Comparison of ENCODE assay signal across 8 mouse cellular contexts in genomic region chr6:5858371-5858770, GRCm38 (mm10).
DNase-seq lines count a peak whose midpoint lies in the region; ATAC-seq and TF ChIP-seq lines count a peak whose summit lies in the region.

No protein-coding gene starts in this region.

- H3K27me3 ChIP-seq in heart, embryonic 15.5 days: no peaks in the 10 kb centered on the region
- H3K27me3 ChIP-seq in midbrain, embryonic 12.5 days: peaks cover 8% of the 10 kb centered on the region; the same call in 1 of the 2 replicates

- WGBS in heart, embryonic 15.5 days: 9% methylated on average over 12 of the region's 12 CpGs
- 14% methylated on average over 12 of the region's 12 CpGs for WGBS in midbrain, embryonic 12.5 days

- H3K4me1 ChIP-seq in ES-E14 (ENCODE audit: control insufficient read depth in 2 of 2, insufficient read depth in 2 of 2, low read length in 2 of 2, poor library complexity in 1 of 2): no peaks in the 10 kb centered on the region
- H3K4me1 ChIP-seq in heart, embryonic 15.5 days (replicated peaks): peaks cover 3% of the 10 kb centered on the region
- H3K4me1 ChIP-seq in midbrain, embryonic 12.5 days: no peaks in the 10 kb centered on the region

- H3K4me3 ChIP-seq in ES-E14 (ENCODE audit: insufficient read depth in 1 of 2, low read depth in 1 of 2, low read length in 2 of 2, poor library complexity in 1 of 2, severe bottlenecking in 1 of 2): no peak overlapping the region
- H3K4me3 ChIP-seq in heart, embryonic 15.5 days: peak overlapping the region; percentile 22; the same call in 1 of the 2 replicates
- no peak overlapping the region for H3K4me3 ChIP-seq in midbrain, embryonic 12.5 days

- intact Hi-C loops in gastrocnemius, postnatal 36 days (cut with DNase I): loop anchor here (10.0 kb wide), 2 partner anchors 1026 to 1056 kb away; partner anchors contain the start of gene Dlx5

- ATAC-seq in heart, embryonic 15.5 days (replicated peaks; ENCODE audit: insufficient number of reproducible peaks, insufficient read depth, low FRiP score, low read depth): no peak
- no peak for ATAC-seq in midbrain, embryonic 12.5 days (ENCODE audit: low FRiP score, low read depth)

- peak overlapping the region; percentile 53 for H3K4me2 ChIP-seq in heart, embryonic 15.5 days
- peak overlapping the region; percentile 7; the same call in 1 of the 2 replicates for H3K4me2 ChIP-seq in midbrain, embryonic 12.5 days (replicated peaks)

- in situ Hi-C loops in ES-E14 (cut with MboI; ENCODE audit: low sequenced_read_pairs in 2 of 2, unreplicated experiment in 2 of 2): no loop called here

- H3K9me3 ChIP-seq in ES-E14 (ENCODE audit: control insufficient read depth, insufficient read depth, low read depth, low read length): no peaks in the 10 kb centered on the region
- no peaks in the 10 kb centered on the region for H3K9me3 ChIP-seq in heart, embryonic 15.5 days (replicated peaks)
- no peaks in the 10 kb centered on the region for H3K9me3 ChIP-seq in midbrain, embryonic 12.5 days

- H3K9ac ChIP-seq in ES-E14 (ENCODE audit: insufficient read depth, low read depth, low read length, poor library complexity, severe bottlenecking): no peak overlapping the region
- H3K9ac ChIP-seq in heart, embryonic 15.5 days: no peak overlapping the region
- no peak overlapping the region for H3K9ac ChIP-seq in midbrain, embryonic 12.5 days (replicated peaks)

- H3K27ac ChIP-seq in ES-E14 (ENCODE audit: insufficient read depth, low read depth, low read length, poor library complexity, severe bottlenecking): no peak overlapping the region
- H3K27ac ChIP-seq in heart, embryonic 15.5 days: no peak overlapping the region
- no peak overlapping the region for H3K27ac ChIP-seq in midbrain, embryonic 12.5 days (replicated peaks)

- H3K36me3 ChIP-seq in ES-E14 (ENCODE audit: control insufficient read depth, insufficient read depth, low read length, poor library complexity, severe bottlenecking): no peaks in the 10 kb centered on the region
- no peaks in the 10 kb centered on the region for H3K36me3 ChIP-seq in heart, embryonic 15.5 days
- no peaks in the 10 kb centered on the region for H3K36me3 ChIP-seq in midbrain, embryonic 12.5 days

- peak; percentile 63 for DNase-seq in gastrocnemius, postnatal 10 days
- no peak for DNase-seq in gastrocnemius, postnatal 36 days
- no peak for DNase-seq in ES-E14 (ENCODE audit: low read depth, low spot score)
- peak; percentile 41 to 58 for DNase-seq in cerebellum, postnatal 36 days
- peak; percentile 29 to 63 for DNase-seq in layer of hippocampus, postnatal 14 days (ENCODE audit: low spot score in 2 of 2)
- no peak for DNase-seq in spleen, postnatal 14 days (ENCODE audit: low spot score in 2 of 2)

TF ChIP-seq in ES-E14, 5 proteins besides CTCF, POLR2A, EP300 and RAD21:
- TF ChIP-seq ZC3H11A (IDR thresholded peaks at IDR 0.05; ENCODE audit: borderline replicate concordance, low read depth, low read length) (0 out of 2 replicates have a peak, but pooled peaks have one; percentile 31), CHD2 (IDR thresholded peaks at IDR 0.05; ENCODE audit: low read depth, low read length) (no peak), MAFK (IDR thresholded peaks at IDR 0.05; ENCODE audit: insufficient read depth, low read depth, low read length) (no peak), HCFC1 (IDR thresholded peaks at IDR 0.05; ENCODE audit: borderline replicate concordance, insufficient read depth, low read length) (no peak)

Comparison
In these comparisons a context has a peak if more than half of its experiments do, and no peak if none do; other contexts are left out.
1. DNase-seq: peak in gastrocnemius, postnatal 10 days (single experiment), cerebellum, postnatal 36 days (2 of 2) and layer of hippocampus, postnatal 14 days (2 of 2); none in gastrocnemius, postnatal 36 days (0 of 2), ES-E14 (single experiment) and spleen, postnatal 14 days (0 of 2).